Mouse (Mus musculus): ENCODE measurements around the gene Apoc3. TPM values are rescaled to one million over a fixed set of nuclear protein-coding genes. Genes with fewer than 3 reads are reported as not detected.

Apoc3 gene
- total and polyA plus RNA-seq, 3 experiments = not detected

DNA sequence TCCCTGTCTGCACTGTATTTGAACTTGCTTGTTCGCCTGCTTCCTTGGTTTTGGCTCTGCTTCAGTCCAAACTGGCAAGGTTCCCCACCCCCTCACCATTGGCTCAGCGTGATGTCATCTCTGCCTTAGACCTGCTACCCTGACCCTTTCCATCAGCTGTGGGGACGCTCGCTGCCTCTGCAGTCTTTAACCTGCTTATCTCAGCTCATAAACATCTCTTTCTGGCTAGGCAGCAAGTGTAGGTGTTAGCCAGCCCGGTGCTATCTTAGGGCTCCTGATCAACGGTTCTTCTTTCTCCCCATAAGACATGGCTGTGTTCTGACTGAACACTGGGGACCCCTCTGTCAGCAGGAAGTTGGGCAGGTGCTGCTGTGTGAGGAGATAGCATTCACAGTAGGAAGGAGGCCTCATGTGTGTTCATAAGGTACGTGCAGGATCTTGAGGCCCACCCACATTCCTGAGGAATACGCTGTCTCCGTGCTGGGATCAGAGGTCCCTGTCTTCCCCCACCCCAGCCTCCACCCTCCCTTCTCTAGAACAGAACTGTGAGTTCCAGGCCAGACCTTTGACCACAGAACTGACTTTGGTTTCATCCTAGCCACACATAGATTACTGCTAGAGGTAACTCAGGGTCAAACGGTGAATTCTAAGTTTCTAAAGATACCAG, 28.5 kb downstream of the Apoc3 start:
- Histone ChIP-seq H3K4me3 (replicated peaks in 1 of 3; ENCODE audit: low read depth in 2 of 3, low read length in 2 of 3, poor library complexity in 1 of 3) (no peak overlapping the region), H3K27me3 (replicated peaks) (no peaks in the 10 kb centered on the region), H3K9me3 (replicated peaks; ENCODE audit: low read length) (no peaks in the 10 kb centered on the region), H3K9ac (ENCODE audit: insufficient read depth, low read depth) (no peak overlapping the region), H3K36me3 (replicated peaks in 1 of 2; ENCODE audit: control insufficient read depth in 1 of 2, insufficient read depth in 1 of 2, low read length in 1 of 2) (peaks cover 77 to 97% of the 10 kb centered on the region in 2 experiments), H3K4me1 (ENCODE audit: control insufficient read depth in 1 of 2, insufficient read depth in 2 of 2) (no peaks in the 10 kb centered on the region), H3K27ac (ENCODE audit: insufficient read depth, low read depth) (no peak overlapping the region), H3K79me2 (replicated peaks; ENCODE audit: control insufficient read depth, extremely low read depth, insufficient read depth, poor library complexity, severe bottlenecking) (no peaks in the 10 kb centered on the region), H3K4me2 (ENCODE audit: insufficient read depth, low read depth, poor library complexity, severe bottlenecking) (no peak overlapping the region)
- dilution Hi-C loops (cut with MboI; ENCODE audit: extremely low pct_ligation_motif_present, extremely low pct_unique_long_range_greater_than_20kb, low sequenced_read_pairs) (no loop called here), in situ Hi-C loops (cut with MboI; ENCODE audit: low pct_ligation_motif_present, low pct_unique_long_range_greater_than_20kb, low sequenced_read_pairs) (no loop called here)
- DNase-seq (ENCODE audit: extremely low read depth) = no peak
- no peak for TF ChIP-seq GABPA (IDR thresholded peaks at IDR 0.05; ENCODE audit: insufficient replicate concordance, low read depth, low read length)
- TF ChIP-seq PAX5 (IDR thresholded peaks at IDR 0.05; ENCODE audit: low read length) = no peak
- TF ChIP-seq E2F4 (IDR thresholded peaks at IDR 0.05; ENCODE audit: insufficient replicate concordance, low read depth, low read length) = no peak
- no peak for TF ChIP-seq ZMIZ1 (IDR thresholded peaks at IDR 0.05; ENCODE audit: low read depth, low read length)
- no peak for TF ChIP-seq USF1 (IDR thresholded peaks at IDR 0.05; ENCODE audit: low read depth, low read length)
- TF ChIP-seq MEF2A (IDR thresholded peaks at IDR 0.05; ENCODE audit: borderline replicate concordance, low read depth, low read length) = no peak
- TF ChIP-seq TCF12 (IDR thresholded peaks at IDR 0.05; ENCODE audit: low read depth, low read length) = no peak
- no peak for TF ChIP-seq SIN3A (IDR thresholded peaks at IDR 0.05; ENCODE audit: low read length)
- no peak for TF ChIP-seq SMC3 (IDR thresholded peaks at IDR 0.05; ENCODE audit: low read depth, low read length)
- no peak for TF ChIP-seq RAD21 (IDR thresholded peaks at IDR 0.05; ENCODE audit: low read depth, low read length)
- TF ChIP-seq TBP (conservative IDR thresholded peaks at IDR 0.05; ENCODE audit: low read depth, low read length) = no peak
- no peak for TF ChIP-seq BHLHE40 (IDR thresholded peaks at IDR 0.05; ENCODE audit: low read depth, low read length)
- no peak for TF ChIP-seq CHD1 (IDR thresholded peaks at IDR 0.05; ENCODE audit: low read depth, low read length)
- no peak for TF ChIP-seq ELF1 (IDR thresholded peaks at IDR 0.05; ENCODE audit: low read depth, low read length)
- TF ChIP-seq NRF1 (IDR thresholded peaks at IDR 0.05; ENCODE audit: low read depth, low read length) = no peak
- TF ChIP-seq MYC (IDR thresholded peaks at IDR 0.05; ENCODE audit: low read depth, low read length) = no peak
- no peak for TF ChIP-seq POLR2A (IDR thresholded peaks at IDR 0.05; ENCODE audit: low read depth, low read length)
- TF ChIP-seq CHD2 (IDR thresholded peaks at IDR 0.05; ENCODE audit: low read length) = no peak

DNA sequence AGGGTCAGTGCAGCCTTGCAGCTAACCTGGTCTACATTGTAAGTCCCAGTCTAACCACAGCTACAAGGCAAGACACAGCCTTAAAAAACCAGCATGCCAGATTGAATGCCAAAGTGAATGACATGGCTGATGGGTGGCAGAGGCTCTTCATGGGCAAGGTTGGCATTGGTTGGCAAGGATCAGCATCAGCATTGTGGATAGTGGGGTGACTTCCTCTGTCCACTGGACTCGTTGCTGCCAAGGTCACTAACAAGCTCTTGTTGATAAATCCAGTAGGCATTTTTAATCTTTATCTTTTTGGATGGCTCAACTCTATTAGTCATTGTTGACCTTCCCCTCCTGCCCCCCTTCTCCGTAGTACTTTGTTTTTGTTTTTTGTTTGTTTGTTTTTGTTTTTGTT, 35.8 kb downstream of the Apoc3 start:
- Histone ChIP-seq H3K9me3 (replicated peaks; ENCODE audit: low read length) (no peaks in the 10 kb centered on the region), H3K9ac (ENCODE audit: insufficient read depth, low read depth) (no peak overlapping the region), H3K79me2 (replicated peaks; ENCODE audit: control insufficient read depth, extremely low read depth, insufficient read depth, poor library complexity, severe bottlenecking) (no peaks in the 10 kb centered on the region), H3K4me1 (ENCODE audit: control insufficient read depth in 1 of 2, insufficient read depth in 2 of 2) (peaks cover 0 to 3% of the 10 kb centered on the region in 2 experiments; a peak in 1 of 4 replicates), H3K4me2 (ENCODE audit: insufficient read depth, low read depth, poor library complexity, severe bottlenecking) (no peak overlapping the region), H3K4me3 (replicated peaks in 1 of 3; ENCODE audit: low read depth in 2 of 3, low read length in 2 of 3, poor library complexity in 1 of 3) (no peak overlapping the region), H3K27me3 (replicated peaks) (no peaks in the 10 kb centered on the region), H3K27ac (ENCODE audit: insufficient read depth, low read depth) (no peak overlapping the region), H3K36me3 (replicated peaks in 1 of 2; ENCODE audit: control insufficient read depth in 1 of 2, insufficient read depth in 1 of 2, low read length in 1 of 2) (peaks cover 72 to 97% of the 10 kb centered on the region in 2 experiments)
- in situ Hi-C loops (cut with MboI; ENCODE audit: low pct_ligation_motif_present, low pct_unique_long_range_greater_than_20kb, low sequenced_read_pairs) (loop anchor here (5.0 kb wide), 1 partner anchor 207 kb away; no protein-coding TSS in a partner anchor), dilution Hi-C loops (cut with MboI; ENCODE audit: extremely low pct_ligation_motif_present, extremely low pct_unique_long_range_greater_than_20kb, low sequenced_read_pairs) (no loop called here)
- no peak for DNase-seq (ENCODE audit: extremely low read depth)
- TF ChIP-seq ZKSCAN1 (IDR thresholded peaks at IDR 0.05; ENCODE audit: borderline replicate concordance, low read depth, low read length) (no peak), GABPA (IDR thresholded peaks at IDR 0.05; ENCODE audit: insufficient replicate concordance, low read depth, low read length) (no peak), NRF1 (IDR thresholded peaks at IDR 0.05; ENCODE audit: low read depth, low read length) (no peak), ELF1 (IDR thresholded peaks at IDR 0.05; ENCODE audit: low read depth, low read length) (no peak), RCOR1 (conservative IDR thresholded peaks at IDR 0.05; ENCODE audit: low read depth, low read length) (no peak), SMC3 (IDR thresholded peaks at IDR 0.05; ENCODE audit: low read depth, low read length) (no peak)

Data from CH12.LX (cell line).